Mouse (Mus musculus) hindbrain, embryonic 16.5 days (tissue): ENCODE results near the gene Tubb2b. TPM values are rescaled to one million over a fixed set of nuclear protein-coding genes. Genes with fewer than 3 reads are reported as not detected.

Experiments
- ATAC-seq: fragments of 200-750 bp; cut with Nextera tagmentation; 2 replicates; pipeline ENCODE4 v1.8.0; 2017; ENCODE audit warnings: moderate TSS enrichment, moderate library complexity
- H3K27ac ChIP-seq: fragments of 300-500 bp; sonication (generic); 2 replicates; pipeline ENCODE4 v1.5.1; 2014; ENCODE audit warnings: low read depth, mild to moderate bottlenecking, control low read depth, low read length, moderate library complexity
- H3K27me3 ChIP-seq: fragments of 300-500 bp; sonication (generic); replicated peaks from 2 replicates; pipeline ENCODE4 v1.6.1; 2014; ENCODE audit warnings: low read length; ENCODE audit not compliant: control insufficient read depth, insufficient read depth
- H3K36me3 ChIP-seq: fragments of 300-500 bp; sonication (generic); 2 replicates; pipeline ENCODE4 v1.6.1; 2014; ENCODE audit warnings: mild to moderate bottlenecking, low read length, moderate library complexity, mixed read lengths; ENCODE audit not compliant: control insufficient read depth, insufficient read depth
- H3K4me1 ChIP-seq: fragments of 300-500 bp; sonication (generic); 2 replicates; pipeline ENCODE4 v1.6.1; 2014; ENCODE audit warnings: low read depth, low read length; ENCODE audit not compliant: control insufficient read depth, insufficient read depth
- H3K4me2 ChIP-seq: fragments of 300-500 bp; sonication (generic); 2 replicates; pipeline ENCODE4 v1.6.1; 2014; ENCODE audit warnings: mild to moderate bottlenecking, low read length, control low read depth, moderate library complexity
- H3K4me3 ChIP-seq: fragments of 300-500 bp; sonication (generic); 2 replicates; pipeline ENCODE4 v1.5.1; 2014; ENCODE audit warnings: mild to moderate bottlenecking, low read length, control low read depth, moderate library complexity
- H3K9ac ChIP-seq: fragments of 300-500 bp; sonication (generic); 2 replicates; pipeline ENCODE4 v1.6.1; 2014; ENCODE audit warnings: low read depth, mild to moderate bottlenecking, control low read depth, low read length, moderate library complexity
- H3K9me3 ChIP-seq: fragments of 300-500 bp; sonication (generic); 2 replicates; pipeline ENCODE4 v1.6.1; 2014; ENCODE audit warnings: mild to moderate bottlenecking, low read length, moderate library complexity; ENCODE audit not compliant: control insufficient read depth
- WGBS: fragments of 180-500 bp; shearing (Covaris S2); extraction: QIAGEN DNeasy Blood & Tissue Kit; methylation state at CpG from one replicate; pipeline ENCODE4 v1.1.7; 2014; 5-methylcytosine and 5-hydroxymethylcytosine counted together
- polyA plus RNA-seq: library from polyadenylated mRNA; unstranded; fragments of >200 nt; fragmentation: Nextera tagmentation; extraction: Ambion mirVana; gene quantifications from 2 replicates; pipeline ENCODE4 v1.2.1, GENCODE M21; 2015

The Tubb2b gene
- polyA plus RNA-seq, 1 experiment from 2014 or later: 1,199 TPM

GRCm38 (mm10) chr13:34148181-34148580 is 17.9 kb upstream of the Tubb2b start:
- peak overlapping the region; percentile 58 for H3K4me2 ChIP-seq
- WGBS: 27% methylated on average over 3 of the region's 3 CpGs
- no peak for ATAC-seq
- peak overlapping the region; percentile 45 for H3K4me3 ChIP-seq
- H3K27ac ChIP-seq: peak overlapping the region; percentile 98
- H3K9ac ChIP-seq: peak overlapping the region; percentile 77
- no peaks in the 10 kb centered on the region for H3K27me3 ChIP-seq
- H3K9me3 ChIP-seq: no peaks in the 10 kb centered on the region
- H3K4me1 ChIP-seq: peaks cover 24% of the 10 kb centered on the region
- no peaks in the 10 kb centered on the region for H3K36me3 ChIP-seq

GRCm38 (mm10) chr13:34146916-34147315 is 16.6 kb upstream of the Tubb2b start:
- Histone ChIP-seq H3K27ac (no peak overlapping the region), H3K36me3 (no peaks in the 10 kb centered on the region), H3K27me3 (no peaks in the 10 kb centered on the region), H3K4me1 (peaks cover 24% of the 10 kb centered on the region), H3K4me2 (no peak overlapping the region), H3K9me3 (no peaks in the 10 kb centered on the region), H3K9ac (no peak overlapping the region), H3K4me3 (no peak overlapping the region)
- WGBS: 44% methylated on average over 3 of the region's 3 CpGs
- ATAC-seq: no peak

GRCm38 (mm10) chr13:34143389-34143788 is 13.1 kb upstream of the Tubb2b start:
- Histone ChIP-seq H3K36me3 (no peaks in the 10 kb centered on the region), H3K27me3 (no peaks in the 10 kb centered on the region), H3K27ac (no peak overlapping the region), H3K4me3 (no peak overlapping the region), H3K4me1 (peaks cover 9% of the 10 kb centered on the region), H3K9me3 (no peaks in the 10 kb centered on the region), H3K4me2 (no peak overlapping the region), H3K9ac (no peak overlapping the region)
- peak; percentile 53; the same call in 1 of the 2 replicates for ATAC-seq
- 26% methylated on average over 5 of the region's 5 CpGs for WGBS

- WGBS: 33% methylated on average over 7 of the region's 7 CpGs
- H3K4me3 ChIP-seq: no peak overlapping the region
- H3K27me3 ChIP-seq: no peaks in the 10 kb centered on the region
- 0 out of 2 replicates have a peak overlapping the region, but pooled peaks have one; percentile 5 for H3K4me2 ChIP-seq
- H3K9ac ChIP-seq: peak overlapping the region; percentile 25
- peak overlapping the region; percentile 52 for H3K27ac ChIP-seq
- ATAC-seq: peak; percentile 38
- H3K36me3 ChIP-seq: no peaks in the 10 kb centered on the region
- H3K9me3 ChIP-seq: no peaks in the 10 kb centered on the region
- peaks cover 30% of the 10 kb centered on the region for H3K4me1 ChIP-seq
These were observed 6.3 kb upstream of the Tubb2b start for GRCm38 (mm10) chr13:34136605-34137004.

GRCm38 (mm10) chr13:34134276-34134675 is 4.0 kb upstream of the Tubb2b start:
- Histone ChIP-seq H3K27ac (peak overlapping the region; percentile 99), H3K4me2 (peak overlapping the region; percentile 70), H3K9ac (peak overlapping the region; percentile 82), H3K36me3 (no peaks in the 10 kb centered on the region), H3K4me1 (peaks cover 30% of the 10 kb centered on the region), H3K4me3 (peak overlapping the region; percentile 4; the same call in 1 of the 2 replicates), H3K27me3 (no peaks in the 10 kb centered on the region), H3K9me3 (no peaks in the 10 kb centered on the region)
- no peak for ATAC-seq
- 16% methylated on average over 7 of the region's 7 CpGs for WGBS

GRCm38 (mm10) chr13:34133326-34134071 is 3.2 kb upstream of the Tubb2b start:
- Histone ChIP-seq H3K27me3 (no peaks in the 10 kb centered on the region), H3K9me3 (no peaks in the 10 kb centered on the region), H3K27ac (peak overlapping the region; percentile 99), H3K4me3 (peak overlapping the region; percentile 70), H3K36me3 (no peaks in the 10 kb centered on the region), H3K9ac (peak overlapping the region; percentile 82), H3K4me2 (peak overlapping the region; percentile 70), H3K4me1 (peaks cover 30% of the 10 kb centered on the region)
- 3% methylated on average over 15 of the region's 15 CpGs for WGBS
- no peak for ATAC-seq

- no peak for ATAC-seq
- H3K4me2 ChIP-seq: peak overlapping the region; percentile 70
- 2% methylated on average over 6 of the region's 6 CpGs for WGBS
- H3K27ac ChIP-seq: peak overlapping the region; percentile 99
- H3K9ac ChIP-seq: peak overlapping the region; percentile 82
- H3K4me3 ChIP-seq: peak overlapping the region; percentile 70
- H3K4me1 ChIP-seq: peaks cover 30% of the 10 kb centered on the region
- H3K27me3 ChIP-seq: no peaks in the 10 kb centered on the region
- H3K9me3 ChIP-seq: no peaks in the 10 kb centered on the region
- no peaks in the 10 kb centered on the region for H3K36me3 ChIP-seq
These were observed 2.6 kb upstream of the Tubb2b start for GRCm38 (mm10) chr13:34132875-34133274.

GRCm38 (mm10) chr13:34132299-34132698 is 2.0 kb upstream of the Tubb2b start:
- no peaks in the 10 kb centered on the region for H3K27me3 ChIP-seq
- H3K27ac ChIP-seq: peak overlapping the region; percentile 99
- ATAC-seq: no peak
- H3K9me3 ChIP-seq: no peaks in the 10 kb centered on the region
- peak overlapping the region; percentile 70 for H3K4me2 ChIP-seq
- WGBS: 2% methylated on average over 15 of the region's 15 CpGs
- H3K36me3 ChIP-seq: no peaks in the 10 kb centered on the region
- peak overlapping the region; percentile 82 for H3K9ac ChIP-seq
- peaks cover 28% of the 10 kb centered on the region for H3K4me1 ChIP-seq
- peak overlapping the region; percentile 70 for H3K4me3 ChIP-seq

- ATAC-seq: peak; percentile 31
- peak overlapping the region; percentile 82 for H3K9ac ChIP-seq
- no peaks in the 10 kb centered on the region for H3K9me3 ChIP-seq
- H3K27ac ChIP-seq: peak overlapping the region; percentile 99
- peaks cover 22% of the 10 kb centered on the region for H3K4me1 ChIP-seq
- WGBS: 0% methylated on average over 10 of the region's 10 CpGs
- peak overlapping the region; percentile 70 for H3K4me3 ChIP-seq
- H3K36me3 ChIP-seq: no peaks in the 10 kb centered on the region
- peak overlapping the region; percentile 70 for H3K4me2 ChIP-seq
- no peaks in the 10 kb centered on the region for H3K27me3 ChIP-seq
These were observed 1.4 kb upstream of the Tubb2b start for GRCm38 (mm10) chr13:34131708-34132060.
